Mouse (Mus musculus) kidney, embryonic 14.5 days (tissue): ENCODE measurements at regions not wholly inside any gene's neighbourhood (a gene's known extent, or its start where the extent isn't known, plus 50 kb on each side); places are given as distances from the start of the nearest gene placed in this dataset.
"Not testable (repeated sequence)": the region's sequence is repeated elsewhere in the genome, so short reads cannot be mapped to it uniquely, and the experiment has no call there.

ENCODE experiments used
- ATAC-seq: fragments of 200-750 bp; cut with Nextera tagmentation; 2 replicates; pipeline ENCODE4 v1.8.0; 2017; ENCODE audit warnings: moderate number of reproducible peaks, mild to moderate bottlenecking, moderate TSS enrichment, moderate library complexity; ENCODE audit not compliant: low FRiP score, low TSS enrichment
- H3K27ac ChIP-seq: fragments of 300-500 bp; sonication (generic); 2 replicates; pipeline ENCODE4 v1.5.1; 2014; ENCODE audit warnings: low read depth, mild to moderate bottlenecking, low read length, moderate library complexity, mixed read lengths
- H3K27me3 ChIP-seq: fragments of 300-500 bp; sonication (generic); 2 replicates; pipeline ENCODE4 v1.6.1; 2014; ENCODE audit warnings: mild to moderate bottlenecking, low read length; ENCODE audit not compliant: control insufficient read depth, insufficient read depth
- H3K36me3 ChIP-seq: fragments of 300-500 bp; sonication (generic); 2 replicates; pipeline ENCODE4 v1.6.1; 2014; ENCODE audit warnings: low read length, mixed read lengths; ENCODE audit not compliant: control insufficient read depth, insufficient read depth
- H3K4me1 ChIP-seq: fragments of 300-500 bp; sonication (generic); 2 replicates; pipeline ENCODE4 v1.6.1; 2014; ENCODE audit warnings: low read length, mixed read lengths; ENCODE audit not compliant: control insufficient read depth, insufficient read depth
- H3K4me2 ChIP-seq: fragments of 300-500 bp; sonication (generic); replicated peaks from 2 replicates; pipeline ENCODE4 v1.6.1; 2014; ENCODE audit warnings: low read depth, mild to moderate bottlenecking, low read length
- H3K4me3 ChIP-seq: fragments of 300-500 bp; sonication (generic); 2 replicates; pipeline ENCODE4 v1.5.1; 2014; ENCODE audit warnings: mild to moderate bottlenecking, low read length
- H3K9ac ChIP-seq: fragments of 300-500 bp; sonication (generic); 2 replicates; pipeline ENCODE4 v1.6.1; 2014; ENCODE audit warnings: low read depth, mild to moderate bottlenecking, low read length, moderate library complexity
- H3K9me3 ChIP-seq: fragments of 300-500 bp; sonication (generic); 2 replicates; pipeline ENCODE4 v1.6.1; 2016; ENCODE audit warnings: low read length; ENCODE audit not compliant: control insufficient read depth
- WGBS: fragments of 180-500 bp; shearing (Covaris S2); extraction: QIAGEN DNeasy Blood & Tissue Kit; methylation state at CpG from one replicate; pipeline ENCODE4 v1.1.7; 2014; 5-methylcytosine and 5-hydroxymethylcytosine counted together

DNA sequence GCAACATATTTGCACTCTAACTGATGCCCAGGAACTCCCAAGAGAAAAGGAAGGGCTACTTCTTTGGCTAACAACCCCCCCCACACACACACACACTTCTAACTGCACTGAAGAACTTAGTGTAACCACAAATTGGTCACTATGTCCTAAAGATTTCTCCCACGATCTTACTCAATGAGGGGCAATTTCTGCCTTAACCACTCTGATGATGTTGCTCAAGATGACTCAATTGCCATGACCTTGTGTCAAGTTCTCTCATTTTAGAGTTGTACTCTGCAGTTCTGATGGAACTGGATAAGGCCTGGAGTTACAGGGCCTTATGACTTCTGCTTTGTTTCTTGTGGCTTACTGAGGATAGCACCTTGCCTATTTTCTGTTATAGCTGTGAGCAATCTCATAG, 81.7 kb downstream of the Sem1 start:
- 83% methylated on average over 1 of the region's 1 CpGs for WGBS
- Histone ChIP-seq H3K27me3 (no peaks in the 10 kb centered on the region), H3K4me2 (no peak overlapping the region), H3K27ac (no peak overlapping the region), H3K4me1 (no peaks in the 10 kb centered on the region), H3K9me3 (no peaks in the 10 kb centered on the region), H3K36me3 (no peaks in the 10 kb centered on the region), H3K9ac (no peak overlapping the region), H3K4me3 (no peak overlapping the region)
- ATAC-seq: no peak

DNA sequence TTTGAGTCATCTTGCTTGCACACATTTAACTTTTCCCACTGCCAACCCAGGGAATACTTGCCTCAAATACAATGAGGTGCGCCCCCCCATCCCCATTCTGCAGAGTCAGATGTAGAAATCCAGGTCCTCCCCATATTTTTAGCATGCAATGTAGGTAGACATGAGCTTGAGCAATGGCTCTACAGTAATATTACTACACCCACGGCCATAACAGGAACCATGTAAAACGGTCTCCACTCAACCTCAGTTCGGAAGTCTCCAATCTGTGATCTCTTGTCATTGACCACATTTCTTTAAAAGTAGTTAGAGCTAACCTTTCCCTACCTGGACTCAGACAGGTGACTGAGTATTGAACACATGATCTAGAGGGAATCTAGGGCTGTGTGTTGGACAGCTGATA, 82.1 kb downstream of the Sem1 start:
- ATAC-seq: no peak
- 96% methylated on average over 4 of the region's 4 CpGs for WGBS
- no peak overlapping the region for H3K4me3 ChIP-seq
- H3K4me1 ChIP-seq: no peaks in the 10 kb centered on the region
- no peaks in the 10 kb centered on the region for H3K9me3 ChIP-seq
- no peak overlapping the region for H3K27ac ChIP-seq
- H3K36me3 ChIP-seq: no peaks in the 10 kb centered on the region
- H3K9ac ChIP-seq: no peak overlapping the region
- no peaks in the 10 kb centered on the region for H3K27me3 ChIP-seq
- no peak overlapping the region for H3K4me2 ChIP-seq

DNA sequence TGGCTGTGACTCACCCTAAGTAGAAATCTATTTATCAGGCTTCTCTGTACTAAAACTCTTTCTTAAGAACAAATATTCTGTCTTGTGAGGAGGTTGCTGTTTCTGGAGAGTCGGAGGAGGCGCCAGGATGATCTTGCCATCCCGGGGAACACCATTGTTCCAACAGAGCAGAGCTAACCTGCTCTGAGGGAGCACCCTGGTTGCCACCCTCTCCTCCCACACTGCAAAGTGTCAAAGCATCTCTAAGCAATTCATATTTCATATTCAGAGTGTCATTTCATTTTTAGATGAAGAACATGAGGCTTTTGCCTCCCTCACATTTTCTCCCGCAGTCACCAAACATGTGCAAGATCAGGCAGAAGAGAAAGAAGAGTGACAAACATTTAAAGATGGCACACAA, 90.3 kb downstream of the Sem1 start:
- WGBS: 85% methylated on average over 4 of the region's 4 CpGs
- Histone ChIP-seq H3K27me3 (no peaks in the 10 kb centered on the region), H3K4me1 (no peaks in the 10 kb centered on the region), H3K4me2 (no peak overlapping the region), H3K9me3 (no peaks in the 10 kb centered on the region), H3K27ac (no peak overlapping the region), H3K36me3 (no peaks in the 10 kb centered on the region), H3K4me3 (no peak overlapping the region), H3K9ac (no peak overlapping the region)
- ATAC-seq: no peak

GRCm38 (mm10) chr6:6481596-6481995, 96.9 kb downstream of the Sem1 start:
- not testable (repeated sequence) for H3K4me2 ChIP-seq, ATAC-seq, H3K27me3 ChIP-seq, H3K9ac ChIP-seq, H3K27ac ChIP-seq, H3K4me3 ChIP-seq, H3K4me1 ChIP-seq, H3K9me3 ChIP-seq, H3K36me3 ChIP-seq
- 91% methylated on average over 1 of the region's 1 CpGs for WGBS

DNA sequence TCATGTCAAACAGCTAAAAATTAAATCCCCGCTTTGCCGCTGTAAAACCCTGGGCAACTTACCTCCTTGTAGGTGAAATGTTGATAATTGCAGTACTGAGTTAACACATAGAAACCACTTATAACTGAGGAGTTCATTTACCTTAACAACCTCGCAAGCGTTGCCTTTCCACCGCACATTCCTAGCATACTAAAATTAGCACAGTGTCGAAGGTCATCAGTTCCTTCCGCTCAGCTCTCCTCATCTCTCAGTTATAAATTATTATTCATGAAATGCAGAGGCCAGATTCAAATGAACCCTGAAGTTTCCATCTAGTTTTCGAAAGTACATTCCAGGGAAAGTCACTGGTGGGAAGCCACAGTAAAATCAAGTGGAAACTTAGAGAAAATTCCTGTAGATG, 108.1 kb downstream of the Sem1 start:
- 53% methylated on average over 8 of the region's 8 CpGs for WGBS
- H3K27ac ChIP-seq: no peak overlapping the region

GRCm38 (mm10) chr6:6467526-6467925, 110.9 kb downstream of the Sem1 start:
- Histone ChIP-seq H3K9ac (no peak overlapping the region), H3K9me3 (no peaks in the 10 kb centered on the region), H3K4me2 (no peak overlapping the region), H3K4me3 (no peak overlapping the region), H3K4me1 (no peaks in the 10 kb centered on the region), H3K27me3 (no peaks in the 10 kb centered on the region), H3K36me3 (no peaks in the 10 kb centered on the region), H3K27ac (no peak overlapping the region)
- no peak for ATAC-seq
- WGBS: 48% methylated on average over 1 of the region's 1 CpGs

More for the DNA sequence above, 108.1 kb downstream of the Sem1 start:
- no peaks in the 10 kb centered on the region for H3K4me1 ChIP-seq
- no peak overlapping the region for H3K4me3 ChIP-seq
- H3K9me3 ChIP-seq: no peaks in the 10 kb centered on the region
- H3K4me2 ChIP-seq: no peak overlapping the region
- H3K27me3 ChIP-seq: no peaks in the 10 kb centered on the region
- no peaks in the 10 kb centered on the region for H3K36me3 ChIP-seq
- no peak overlapping the region for H3K9ac ChIP-seq
- no peak for ATAC-seq

DNA sequence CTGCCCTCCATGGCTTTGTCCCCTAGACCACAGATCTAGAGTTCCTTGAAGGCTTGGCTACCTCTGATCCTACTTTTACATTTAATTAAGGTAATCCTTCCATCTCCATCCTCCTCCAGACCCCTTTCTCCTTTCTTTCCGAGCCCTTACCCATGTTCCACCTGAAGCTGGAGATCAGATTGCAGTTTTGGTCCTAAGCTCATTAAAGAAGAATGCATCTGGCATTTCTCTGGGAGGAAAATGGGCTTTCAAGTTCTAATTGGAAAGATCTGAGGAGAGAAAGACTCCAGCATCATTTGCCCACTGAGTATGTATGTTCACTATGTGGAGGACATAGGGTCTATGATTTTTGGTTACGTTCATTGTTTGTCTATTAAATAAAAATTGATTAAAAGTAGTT, 112.2 kb downstream of the Sem1 start:
- H3K9ac ChIP-seq: no peak overlapping the region
- no peaks in the 10 kb centered on the region for H3K36me3 ChIP-seq
- no peaks in the 10 kb centered on the region for H3K9me3 ChIP-seq
- no peak overlapping the region for H3K4me3 ChIP-seq
- no peaks in the 10 kb centered on the region for H3K4me1 ChIP-seq
- no peaks in the 10 kb centered on the region for H3K27me3 ChIP-seq
- 59% methylated on average over 2 of the region's 2 CpGs for WGBS
- no peak overlapping the region for H3K4me2 ChIP-seq
- no peak for ATAC-seq
- H3K27ac ChIP-seq: no peak overlapping the region

- Histone ChIP-seq H3K9me3 (no peaks in the 10 kb centered on the region), H3K4me1 (no peaks in the 10 kb centered on the region), H3K4me3 (no peak overlapping the region), H3K27ac (no peak overlapping the region), H3K9ac (no peak overlapping the region), H3K27me3 (no peaks in the 10 kb centered on the region), H3K4me2 (no peak overlapping the region), H3K36me3 (no peaks in the 10 kb centered on the region)
- WGBS: 13% methylated on average over 7 of the region's 7 CpGs
- ATAC-seq: peak; percentile 49; the same call in 1 of the 2 replicates
These were observed 114.5 kb downstream of the Sem1 start for GRCm38 (mm10) chr6:6463807-6464470.

DNA sequence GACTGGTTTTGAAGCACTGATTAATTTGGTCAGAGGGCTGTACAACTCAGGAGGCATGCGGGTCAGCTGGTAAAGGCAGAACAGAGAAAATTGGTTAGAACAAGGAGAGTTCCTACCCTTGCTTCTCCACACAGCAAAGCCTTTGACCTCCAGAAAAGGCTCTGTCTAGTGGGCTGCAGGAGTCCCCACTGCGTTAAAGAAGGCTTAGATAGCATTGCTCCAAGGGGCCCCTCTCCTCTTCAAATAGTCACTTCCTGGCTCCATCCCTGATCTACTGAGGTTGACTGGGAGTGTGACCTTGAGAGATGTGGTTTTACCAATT, 118.6 kb downstream of the Sem1 start:
- H3K4me1 ChIP-seq: no peaks in the 10 kb centered on the region
- H3K9ac ChIP-seq: no peak overlapping the region
- 37% methylated on average over 2 of the region's 2 CpGs for WGBS
- no peaks in the 10 kb centered on the region for H3K27me3 ChIP-seq
- H3K27ac ChIP-seq: no peak overlapping the region
- H3K9me3 ChIP-seq: no peaks in the 10 kb centered on the region
- ATAC-seq: no peak
- no peak overlapping the region for H3K4me2 ChIP-seq
- no peak overlapping the region for H3K4me3 ChIP-seq
- H3K36me3 ChIP-seq: no peaks in the 10 kb centered on the region
